Mouse (Mus musculus): ENCODE measurements around the gene Rbmx2. TPM values are rescaled to one million over a fixed set of nuclear protein-coding genes. Genes with fewer than 3 reads are reported as not detected.
A peak's percentile ranks its signal among the peaks of the same experiment; 100 is the strongest.

Gene Rbmx2
- total and polyA plus RNA-seq, 3 experiments, result 17.0 to 21.2 TPM; not detected in 1

DNA sequence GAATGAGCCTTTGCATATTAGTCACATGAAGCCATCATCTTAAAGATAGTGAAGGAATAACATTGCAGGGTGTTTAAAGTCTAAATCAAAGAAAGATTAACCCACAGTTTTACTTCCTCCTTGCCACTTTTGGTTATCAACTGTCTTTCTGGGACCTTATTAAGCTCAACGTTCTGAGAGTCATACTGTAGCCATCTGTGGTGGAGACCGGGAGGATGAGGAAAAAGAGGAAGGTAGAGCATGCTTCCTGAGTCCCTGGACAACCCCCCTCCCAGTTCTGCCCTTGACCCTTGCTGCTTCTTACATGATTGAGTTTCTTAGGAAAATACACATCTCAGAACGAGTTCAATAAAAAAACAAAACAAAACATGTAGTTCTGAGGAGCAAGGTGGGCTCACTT is 23.1 kb upstream of the Rbmx2 start:
- H3K27me3 ChIP-seq (ENCODE audit: control insufficient read depth in 1 of 2, insufficient read depth in 2 of 2, low read length in 2 of 2), result no peaks in the 10 kb centered on the region
- H3K36me3 ChIP-seq (ENCODE audit: control insufficient read depth in 1 of 2, insufficient read depth in 2 of 2, low read length in 2 of 2), result no peaks in the 10 kb centered on the region
- no peak overlapping the region for H3K27ac ChIP-seq (ENCODE audit: control insufficient read depth, low read depth, low read length)
- no peak overlapping the region for H3K4me3 ChIP-seq (ENCODE audit: control insufficient read depth in 1 of 2, insufficient read depth in 1 of 2, low read depth in 2 of 2, low read length in 2 of 2)
- H3K79me2 ChIP-seq (ENCODE audit: control insufficient read depth, insufficient read depth, low read length, poor library complexity), result no peaks in the 10 kb centered on the region
- DNase-seq (ENCODE audit: low read depth, low spot score), result peak; percentile 10
- H3K9me3 ChIP-seq (replicated peaks; ENCODE audit: insufficient read depth, low read length), result no peaks in the 10 kb centered on the region
- TF ChIP-seq MAX (IDR thresholded peaks at IDR 0.05; ENCODE audit: low read length), result no peak
- TF ChIP-seq SMC3 (IDR thresholded peaks at IDR 0.05; ENCODE audit: low read depth, low read length), result no peak
- TF ChIP-seq SIN3A (IDR thresholded peaks at IDR 0.05; ENCODE audit: low read length), result no peak
- no peak for TF ChIP-seq MAZ (IDR thresholded peaks at IDR 0.05; ENCODE audit: low read depth, low read length)
- TF ChIP-seq MYB (IDR thresholded peaks at IDR 0.05; ENCODE audit: low read depth, low read length), result no peak
- no peak for TF ChIP-seq ZNF384 (IDR thresholded peaks at IDR 0.05; ENCODE audit: low read depth, low read length)
- TF ChIP-seq MYC (IDR thresholded peaks at IDR 0.05; ENCODE audit: low read depth, low read length), result no peak
- TF ChIP-seq ELF1 (IDR thresholded peaks at IDR 0.05; ENCODE audit: low read depth, low read length), result no peak
- no peak for TF ChIP-seq E2F4 (IDR thresholded peaks at IDR 0.05; ENCODE audit: borderline replicate concordance, low read depth, low read length)
- TF ChIP-seq BHLHE40 (IDR thresholded peaks at IDR 0.05; ENCODE audit: borderline replicate concordance, low read depth, low read length), result no peak
- TF ChIP-seq HCFC1 (IDR thresholded peaks at IDR 0.05; ENCODE audit: low read depth, low read length), result no peak
- no peak for TF ChIP-seq USF1 (IDR thresholded peaks at IDR 0.05; ENCODE audit: low read depth, low read length)
- no peak for TF ChIP-seq MXI1 (IDR thresholded peaks at IDR 0.05; ENCODE audit: low read depth, low read length)
- H3K9ac ChIP-seq (ENCODE audit: control insufficient read depth, low read depth, low read length, poor library complexity, severe bottlenecking), result no peak overlapping the region
- no peaks in the 10 kb centered on the region for H3K4me1 ChIP-seq (ENCODE audit: control insufficient read depth in 1 of 2, insufficient read depth in 2 of 2, low read length in 2 of 2)

GRCm38 (mm10) chrX:48674171-48674570 is 20.6 kb upstream of the Rbmx2 start, which contains the start of gene Gpr119:
Gpr119 (minus strand) TSS chrX:48674478.
- no peak within 1 kb of the TSS for H3K4me3 ChIP-seq (ENCODE audit: control insufficient read depth in 1 of 2, insufficient read depth in 1 of 2, low read depth in 2 of 2, low read length in 2 of 2)

More at GRCm38 (mm10) chrX:48674171-48674570, 20.6 kb upstream of the Rbmx2 start, which contains the start of gene Gpr119:
- no peak for DNase-seq (ENCODE audit: low read depth, low spot score)
- no peaks in the 10 kb centered on the region for H3K9me3 ChIP-seq (replicated peaks; ENCODE audit: insufficient read depth, low read length)
- H3K9ac ChIP-seq (ENCODE audit: control insufficient read depth, low read depth, low read length, poor library complexity, severe bottlenecking), result no peak within 1 kb of the TSS
- no peaks in the 10 kb centered on the region for H3K4me1 ChIP-seq (ENCODE audit: control insufficient read depth in 1 of 2, insufficient read depth in 2 of 2, low read length in 2 of 2)
- no peak within 1 kb of the TSS for H3K27ac ChIP-seq (ENCODE audit: control insufficient read depth, low read depth, low read length)
- TF ChIP-seq UBTF (IDR thresholded peaks at IDR 0.05; ENCODE audit: borderline replicate concordance, insufficient read depth, low read depth, low read length), result no peak
- no peak for TF ChIP-seq TAL1 (IDR thresholded peaks at IDR 0.05; ENCODE audit: low read length)
- no peak for TF ChIP-seq NELFE (IDR thresholded peaks at IDR 0.05; ENCODE audit: low read depth, low read length)
- TF ChIP-seq GABPA (IDR thresholded peaks at IDR 0.05; ENCODE audit: low read depth, low read length), result no peak
- TF ChIP-seq ELF1 (IDR thresholded peaks at IDR 0.05; ENCODE audit: low read depth, low read length), result no peak
- TF ChIP-seq ZC3H11A (IDR thresholded peaks at IDR 0.05; ENCODE audit: low read depth, low read length), result no peak
- TF ChIP-seq SMC3 (IDR thresholded peaks at IDR 0.05; ENCODE audit: low read depth, low read length), result no peak
- TF ChIP-seq MEF2A (IDR thresholded peaks at IDR 0.05; ENCODE audit: extremely low read depth, insufficient replicate concordance, low read depth, low read length, poor library complexity, severe bottlenecking), result no peak
- no peak for TF ChIP-seq NRF1 (IDR thresholded peaks at IDR 0.05; ENCODE audit: insufficient read depth, low read depth, low read length, poor library complexity, severe bottlenecking)
- TF ChIP-seq ETS1 (IDR thresholded peaks at IDR 0.05; ENCODE audit: low read depth, low read length), result no peak
- no peak for TF ChIP-seq MAZ (IDR thresholded peaks at IDR 0.05; ENCODE audit: low read depth, low read length)
- no peak for TF ChIP-seq ZNF384 (IDR thresholded peaks at IDR 0.05; ENCODE audit: low read depth, low read length)
- TF ChIP-seq SIN3A (IDR thresholded peaks at IDR 0.05; ENCODE audit: low read length), result no peak
- no peaks in the 10 kb centered on the region for H3K27me3 ChIP-seq (ENCODE audit: control insufficient read depth in 1 of 2, insufficient read depth in 2 of 2, low read length in 2 of 2)
- no peaks in the 10 kb centered on the region for H3K36me3 ChIP-seq (ENCODE audit: control insufficient read depth in 1 of 2, insufficient read depth in 2 of 2, low read length in 2 of 2)
- H3K79me2 ChIP-seq (ENCODE audit: control insufficient read depth, insufficient read depth, low read length, poor library complexity), result no peaks in the 10 kb centered on the region
